Mouse (Mus musculus) MEL (cell line): ENCODE measurements around the gene Cpt1c. TPM values are rescaled to one million over a fixed set of nuclear protein-coding genes. Genes with fewer than 3 reads are reported as not detected.

Experiments used
- DNase-seq: peaks from one replicate; pipeline ENCODE4 v3.0.0; 2011; ENCODE audit warnings: low read depth, low spot score
- H3K27ac ChIP-seq: 2 replicates; pipeline ENCODE4 v1.5.1; 2012; ENCODE audit warnings: low read depth, mild to moderate bottlenecking, control low read depth, low read length, moderate library complexity; ENCODE audit not compliant: control insufficient read depth
- H3K27me3 ChIP-seq, 2 experiments: fragments of 150-350 bp in 1 of 2; sonication (generic) in 1 of 2; 2 replicates each; pipeline ENCODE4 v1.6.1; 2012; ENCODE audit warnings: low read length in 2 of 2, mild to moderate bottlenecking in 2 of 2, improper control_type of control experiment in 1 of 2, moderate library complexity in 1 of 2; ENCODE audit not compliant: insufficient read depth in 2 of 2, control insufficient read depth in 1 of 2
- H3K36me3 ChIP-seq, 2 experiments: 2 replicates each; pipeline ENCODE4 v1.6.1; 2012 to 2014; ENCODE audit warnings: low read length in 2 of 2, improper control_type of control experiment in 1 of 2, inconsistent platforms in 1 of 2, mild to moderate bottlenecking in 1 of 2; ENCODE audit not compliant: insufficient read depth in 2 of 2, control insufficient read depth in 1 of 2
- H3K4me1 ChIP-seq, 2 experiments: fragments of 150-350 bp in 1 of 2; sonication (generic) in 1 of 2; 2 replicates each; pipeline ENCODE4 v1.6.1; 2012; ENCODE audit warnings: low read length in 2 of 2, improper control_type of control experiment in 1 of 2, mild to moderate bottlenecking in 1 of 2; ENCODE audit not compliant: insufficient read depth in 2 of 2, control insufficient read depth in 1 of 2
- H3K4me3 ChIP-seq, 2 experiments: fragments of 150-350 bp in 1 of 2; sonication (generic) in 1 of 2; 2 replicates each; pipeline ENCODE4 v1.5.1; 2012; ENCODE audit warnings: low read depth in 2 of 2, low read length in 2 of 2, mild to moderate bottlenecking in 2 of 2, moderate library complexity in 2 of 2, control low read depth in 1 of 2, improper control_type of control experiment in 1 of 2; ENCODE audit not compliant: control insufficient read depth in 1 of 2, insufficient read depth in 1 of 2
- H3K79me2 ChIP-seq: 2 replicates; pipeline ENCODE4 v1.6.1; 2012; ENCODE audit warnings: mild to moderate bottlenecking, low read length, moderate library complexity; ENCODE audit not compliant: control insufficient read depth, poor library complexity, insufficient read depth
- H3K9ac ChIP-seq: 2 replicates; pipeline ENCODE4 v1.6.1; 2012; ENCODE audit warnings: low read depth, mild to moderate bottlenecking, control low read depth, low read length, moderate library complexity; ENCODE audit not compliant: control insufficient read depth, poor library complexity, severe bottlenecking
- H3K9me3 ChIP-seq: fragments of 150-350 bp; sonication (generic); replicated peaks from 2 replicates; pipeline ENCODE4 v1.6.1; 2012; ENCODE audit warnings: mild to moderate bottlenecking, low read length, improper control_type of control experiment, moderate library complexity; ENCODE audit not compliant: insufficient read depth
- BHLHE40 ChIP-seq: IDR thresholded peaks from 2 replicates; pipeline ENCODE4 v1.6.1; 2012; ENCODE audit warnings: low read depth, mild to moderate bottlenecking, inconsistent platforms, low read length, improper control_type of control experiment, borderline replicate concordance
- CHD1 ChIP-seq: IDR thresholded peaks from 2 replicates; pipeline ENCODE4 v1.6.1; 2012; ENCODE audit warnings: low read depth, mild to moderate bottlenecking, inconsistent platforms, low read length, improper control_type of control experiment
- CTCF ChIP-seq, 3 experiments: IDR thresholded peaks in 2 of 3; conservative IDR thresholded peaks in 1 of 3; 2 replicates each; pipeline ENCODE4 v1.5.1; 2011 to 2012; ENCODE audit warnings: low read length in 3 of 3, low read depth in 2 of 3, mild to moderate bottlenecking in 2 of 3, improper control_type of control experiment in 1 of 3, inconsistent platforms in 1 of 3, mixed read lengths in 1 of 3, moderate library complexity in 1 of 3; ENCODE audit not compliant: control insufficient read depth in 1 of 3, insufficient read depth in 1 of 3, poor library complexity in 1 of 3, severe bottlenecking in 1 of 3
- E2F4 ChIP-seq: IDR thresholded peaks from 2 replicates; pipeline ENCODE4 v1.6.1; 2011; ENCODE audit warnings: low read depth, low read length, improper control_type of control experiment, borderline replicate concordance
- ELF1 ChIP-seq: IDR thresholded peaks from 2 replicates; pipeline ENCODE4 v1.6.1; 2014; ENCODE audit warnings: low read depth, mild to moderate bottlenecking, inconsistent platforms, low read length, improper control_type of control experiment, moderate library complexity
- EP300 ChIP-seq, 2 experiments: IDR thresholded peaks; 2 replicates each; pipeline ENCODE4 v1.6.1; 2011; ENCODE audit warnings: improper control_type of control experiment in 2 of 2, low read length in 2 of 2, low read depth in 1 of 2, mild to moderate bottlenecking in 1 of 2
- ETS1 ChIP-seq: IDR thresholded peaks from 2 replicates; pipeline ENCODE4 v1.6.1; 2012; ENCODE audit warnings: low read depth, mild to moderate bottlenecking, inconsistent platforms, low read length, improper control_type of control experiment, moderate library complexity
- GABPA ChIP-seq: IDR thresholded peaks from 2 replicates; pipeline ENCODE4 v1.6.1; 2012; ENCODE audit warnings: low read depth, mild to moderate bottlenecking, inconsistent platforms, low read length, improper control_type of control experiment, moderate library complexity
- GATA1 ChIP-seq: IDR thresholded peaks from 2 replicates; pipeline ENCODE4 v1.6.1; 2011; ENCODE audit warnings: low read depth, low read length, improper control_type of control experiment
- HCFC1 ChIP-seq: IDR thresholded peaks from 2 replicates; pipeline ENCODE4 v1.6.1; 2012; ENCODE audit warnings: low read depth, mild to moderate bottlenecking, inconsistent platforms, low read length, improper control_type of control experiment, moderate library complexity
- JUND ChIP-seq: IDR thresholded peaks from 2 replicates; pipeline ENCODE4 v1.6.1; 2011; ENCODE audit warnings: low read depth, mild to moderate bottlenecking, improper control_type of control experiment, low read length
- MAFK ChIP-seq: IDR thresholded peaks from 2 replicates; pipeline ENCODE4 v1.6.1; 2011; ENCODE audit warnings: low read depth, mild to moderate bottlenecking, low read length, improper control_type of control experiment, borderline replicate concordance
- MAX ChIP-seq: IDR thresholded peaks from 2 replicates; pipeline ENCODE4 v1.6.1; 2011; ENCODE audit warnings: low read length, improper control_type of control experiment
- MXI1 ChIP-seq: IDR thresholded peaks from 2 replicates; pipeline ENCODE4 v1.6.1; 2011; ENCODE audit warnings: mild to moderate bottlenecking, low read depth, low read length, improper control_type of control experiment
- MYB ChIP-seq: IDR thresholded peaks from 2 replicates; pipeline ENCODE4 v1.6.1; 2011; ENCODE audit warnings: mild to moderate bottlenecking, low read depth, low read length, improper control_type of control experiment
- MYC ChIP-seq: IDR thresholded peaks from 2 replicates; pipeline ENCODE4 v1.6.1; 2011; ENCODE audit warnings: low read depth, mild to moderate bottlenecking, low read length, improper control_type of control experiment, moderate library complexity
- NELFE ChIP-seq: IDR thresholded peaks from 2 replicates; pipeline ENCODE4 v1.6.1; 2011; ENCODE audit warnings: low read depth, low read length, improper control_type of control experiment
- POLR2A ChIP-seq, 2 experiments: IDR thresholded peaks; 2 replicates each; pipeline ENCODE4 v1.6.1; 2011 to 2012; ENCODE audit warnings: low read length in 2 of 2, mild to moderate bottlenecking in 2 of 2, control low read depth in 1 of 2, improper control_type of control experiment in 1 of 2, low read depth in 1 of 2, moderate library complexity in 1 of 2; ENCODE audit not compliant: control insufficient read depth in 1 of 2, insufficient read depth in 1 of 2, poor library complexity in 1 of 2
- POLR2AphosphoS2 ChIP-seq: IDR thresholded peaks from 2 replicates; pipeline ENCODE4 v1.6.1; 2011; ENCODE audit warnings: low read length, improper control_type of control experiment
- POLR2AphosphoS5 ChIP-seq: IDR thresholded peaks from 2 replicates; pipeline ENCODE4 v1.6.1; 2012; ENCODE audit warnings: low read depth, borderline replicate concordance, mild to moderate bottlenecking, inconsistent platforms, low read length, moderate library complexity, mixed read lengths
- RAD21 ChIP-seq: IDR thresholded peaks from 2 replicates; pipeline ENCODE4 v1.6.1; 2011; ENCODE audit warnings: mild to moderate bottlenecking, low read depth, low read length, improper control_type of control experiment
- RCOR1 ChIP-seq: IDR thresholded peaks from 2 replicates; pipeline ENCODE4 v1.6.1; 2012; ENCODE audit warnings: low read depth, mild to moderate bottlenecking, inconsistent platforms, low read length, improper control_type of control experiment
- SIN3A ChIP-seq: IDR thresholded peaks from 2 replicates; pipeline ENCODE4 v1.6.1; 2012; ENCODE audit warnings: low read length, improper control_type of control experiment, inconsistent platforms
- SMC3 ChIP-seq: IDR thresholded peaks from 2 replicates; pipeline ENCODE4 v1.6.1; 2011; ENCODE audit warnings: low read depth, low read length, improper control_type of control experiment
- TAL1 ChIP-seq: IDR thresholded peaks from 2 replicates; pipeline ENCODE4 v1.6.1; 2012; ENCODE audit warnings: mild to moderate bottlenecking, inconsistent platforms, low read length, moderate library complexity, mixed read lengths
- TBP ChIP-seq: IDR thresholded peaks from 2 replicates; pipeline ENCODE4 v1.8.0; 2011; ENCODE audit warnings: low read depth, low read length, improper control_type of control experiment
- TCF12 ChIP-seq: IDR thresholded peaks from 2 replicates; pipeline ENCODE4 v1.6.1; 2014; ENCODE audit warnings: low read depth, mild to moderate bottlenecking, inconsistent platforms, low read length, improper control_type of control experiment, moderate library complexity
- UBTF ChIP-seq: IDR thresholded peaks from 2 replicates; pipeline ENCODE4 v1.6.1; 2012; ENCODE audit warnings: low read depth, mild to moderate bottlenecking, inconsistent platforms, low read length, improper control_type of control experiment, moderate library complexity, borderline replicate concordance; ENCODE audit not compliant: insufficient read depth
- USF2 ChIP-seq, 2 experiments: IDR thresholded peaks; 2 replicates each; pipeline ENCODE4 v1.6.1; 2011 to 2012; ENCODE audit warnings: improper control_type of control experiment in 2 of 2, low read length in 2 of 2, borderline replicate concordance in 1 of 2, inconsistent platforms in 1 of 2, low read depth in 1 of 2, mild to moderate bottlenecking in 1 of 2; ENCODE audit not compliant: insufficient read depth in 1 of 2
- ZC3H11A ChIP-seq: IDR thresholded peaks from 2 replicates; pipeline ENCODE4 v1.6.1; 2012; ENCODE audit warnings: low read depth, mild to moderate bottlenecking, inconsistent platforms, low read length, improper control_type of control experiment
- ZMIZ1 ChIP-seq: IDR thresholded peaks from 2 replicates; pipeline ENCODE4 v1.6.1; 2012; ENCODE audit warnings: low read depth, mild to moderate bottlenecking, inconsistent platforms, low read length, improper control_type of control experiment, moderate library complexity
- polyA plus RNA-seq, 2 experiments: library from polyadenylated mRNA; stranded (reverse) in 1 of 2; unstranded in 1 of 2; fragments of >175 nt in 1 of 2; fragments of >200 nt in 1 of 2; gene quantifications; 2 replicates each; pipeline versions ENCODE4 v1.2.1 to v1.2.4; 2012; ENCODE audit warnings: low replicate concordance in 2 of 2, low read depth in 1 of 2; ENCODE audit not compliant: insufficient read length in 2 of 2, insufficient read depth in 1 of 2, missing spikeins in 1 of 2
- total RNA-seq: library from RNA; depleted of rRNA; stranded (reverse); fragments of 300-350 nt; gene quantifications from 2 replicates; pipeline ENCODE4 v1.2.3, GENCODE M21; 2012

The Cpt1c gene
- total and polyA plus RNA-seq, 3 experiments, result 0.35 to 0.81 TPM; not detected in 1

DNA sequence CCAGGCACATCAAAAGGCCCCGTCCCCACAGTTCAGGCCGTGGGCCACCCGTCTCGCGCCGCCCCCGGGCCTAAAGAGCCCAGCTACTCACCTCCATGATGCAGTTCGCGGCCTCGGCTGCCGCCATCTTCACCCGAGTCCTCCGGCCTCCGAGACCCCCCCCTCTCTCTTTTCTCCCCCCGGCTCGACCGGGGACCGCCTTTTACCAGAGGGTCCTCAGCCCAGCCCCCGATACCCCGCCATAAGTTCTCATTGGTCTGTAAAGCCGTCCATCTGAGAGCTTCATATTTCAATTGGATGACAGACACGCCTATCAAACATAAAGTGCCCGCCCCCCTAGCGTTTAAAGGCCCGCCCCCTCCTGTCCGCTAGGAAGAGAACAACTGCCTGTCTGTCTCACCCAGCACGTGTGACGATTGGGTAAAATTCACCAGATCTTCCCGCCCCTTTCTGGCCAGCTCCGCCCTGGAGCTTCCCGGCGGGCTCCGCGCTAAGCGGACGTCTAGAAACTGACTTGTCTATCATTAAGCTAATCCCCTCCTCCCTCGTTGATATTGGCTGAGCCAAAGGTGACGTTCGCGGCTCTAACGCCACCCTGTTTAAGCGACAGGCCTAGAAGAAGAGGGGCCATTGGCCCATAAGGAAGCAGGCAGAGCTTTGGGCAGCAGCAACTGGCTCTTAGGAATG is 11.7 kb upstream of the Cpt1c start, which contains the start of gene Prmt1 (continued):
- TF ChIP-seq MYB (no peak), TCF12 (peak; percentile 40), POLR2AphosphoS5 (no peak), ELF1 (peak; percentile 46; the same call in 1 of the 2 replicates), POLR2A (IDR thresholded peaks at IDR 0.05; ENCODE audit: control insufficient read depth in 1 of 2, insufficient read depth in 1 of 2, low read depth in 1 of 2, low read length in 2 of 2, poor library complexity in 1 of 2) (peak; percentile 50 to 79; a peak in 3 of 4 replicates), MYC (no peak), SIN3A (no peak; the same call in 1 of the 2 replicates), RAD21 (no peak), ETS1 (no peak)

DNA sequence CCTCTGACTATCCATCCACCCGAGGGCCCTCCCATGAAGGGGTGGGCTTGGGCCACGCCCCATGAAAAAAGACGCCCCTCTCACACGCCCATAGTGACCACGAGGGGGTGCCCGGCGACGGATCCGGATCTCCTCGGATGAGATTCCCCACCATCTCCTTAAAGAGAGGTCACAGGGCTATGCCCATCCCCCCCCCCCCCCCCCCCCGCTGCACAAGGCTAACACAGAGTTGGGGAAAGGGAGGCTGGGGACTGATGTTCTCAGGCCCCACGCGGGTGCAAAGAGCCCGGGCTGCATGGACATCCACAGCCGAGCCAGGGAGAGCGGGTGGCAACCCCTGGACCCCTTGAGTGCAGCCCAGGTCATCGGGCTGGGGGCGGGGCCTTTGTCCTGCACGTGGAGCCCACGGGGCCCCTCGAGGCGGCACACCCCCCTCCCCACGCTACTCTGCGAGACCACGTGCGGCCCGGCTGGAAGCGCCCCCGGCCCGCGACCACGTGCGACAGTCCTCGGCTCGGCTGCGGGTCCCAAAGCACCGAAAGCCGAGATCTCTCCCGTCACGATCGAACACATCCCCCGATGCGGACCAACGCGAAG is 11.0 kb upstream of the Cpt1c start:
- DNase-seq, result peak; percentile 74
- Histone ChIP-seq H3K36me3 (peaks cover 9 to 10% of the 10 kb centered on the region in 2 experiments), H3K79me2 (peaks cover 45% of the 10 kb centered on the region), H3K27me3 (no peaks in the 10 kb centered on the region), H3K4me1 (peaks cover 0 to 11% of the 10 kb centered on the region in 2 experiments; a peak in 3 of 4 replicates), H3K9me3 (no peaks in the 10 kb centered on the region), H3K9ac (peak overlapping the region; percentile 99), H3K4me3 (peak overlapping the region; percentile 72 to 99), H3K27ac (peak overlapping the region; percentile 86)
- TF ChIP-seq MYB, result no peak
- no peak for TF ChIP-seq POLR2A (IDR thresholded peaks at IDR 0.05; ENCODE audit: control insufficient read depth in 1 of 2, insufficient read depth in 1 of 2, low read depth in 1 of 2, low read length in 2 of 2, poor library complexity in 1 of 2)
- no peak for TF ChIP-seq GATA1
- no peak for TF ChIP-seq MAFK
- TF ChIP-seq HCFC1, result no peak
- TF ChIP-seq BHLHE40, result no peak; the same call in 1 of the 2 replicates
- 0 out of 2 replicates have a peak, but pooled peaks have one; percentile 7 for TF ChIP-seq SMC3
- no peak for TF ChIP-seq POLR2AphosphoS5
- TF ChIP-seq RAD21, result no peak
- no peak for TF ChIP-seq TCF12
- no peak; the same call in 1 of the 2 replicates for TF ChIP-seq E2F4
- no peak for TF ChIP-seq RCOR1
- peak; percentile 94 for TF ChIP-seq MAX
- no peak for TF ChIP-seq TAL1
- TF ChIP-seq UBTF, result no peak
- TF ChIP-seq MYC, result peak; percentile 93
- no peak for TF ChIP-seq GABPA
- TF ChIP-seq TBP, result no peak
- TF ChIP-seq ETS1, result 0 out of 2 replicates have a peak, but pooled peaks have one; percentile 3
- no peak for TF ChIP-seq NELFE
- TF ChIP-seq CTCF (IDR thresholded peaks at IDR 0.05 in 2 of 3, conservative IDR thresholded peaks at IDR 0.05 in 1 of 3; ENCODE audit: control insufficient read depth in 1 of 3, insufficient read depth in 1 of 3, low read depth in 2 of 3, low read length in 3 of 3, poor library complexity in 1 of 3, severe bottlenecking in 1 of 3), result peak in 2 of 3 experiments; percentile 32 to 51; a peak in 3 of 6 replicates
- peak; percentile 72; the same call in 1 of the 2 replicates for TF ChIP-seq SIN3A
- TF ChIP-seq JUND, result no peak
- no peak for TF ChIP-seq USF2 (IDR thresholded peaks at IDR 0.05; ENCODE audit: borderline replicate concordance in 1 of 2, insufficient read depth in 1 of 2, low read depth in 1 of 2, low read length in 2 of 2)
- no peak for TF ChIP-seq ZC3H11A
- TF ChIP-seq EP300 (IDR thresholded peaks at IDR 0.05; ENCODE audit: low read depth in 1 of 2, low read length in 2 of 2), result no peak
- 0 out of 2 replicates have a peak, but pooled peaks have one; percentile 47 for TF ChIP-seq CHD1
- peak; percentile 20; the same call in 1 of the 2 replicates for TF ChIP-seq POLR2AphosphoS2
- no peak for TF ChIP-seq ELF1
- peak; percentile 95 for TF ChIP-seq MXI1
- no peak for TF ChIP-seq ZMIZ1
